Mouse (Mus musculus): ENCODE measurements around the gene Odf2. TPM values are rescaled to one million over a fixed set of nuclear protein-coding genes. Genes with fewer than 3 reads are reported as not detected.
"Not testable (repeated sequence)": the region's sequence is repeated elsewhere in the genome, so short reads cannot be mapped to it uniquely, and the experiment has no call there.

Odf2 gene
- polyA plus RNA-seq, 1 experiment from 2014 or later, result 80.5 TPM

GRCm38 (mm10) chr2:29878061-29878460 is 11.0 kb upstream of the Odf2 start:
- no peak for ATAC-seq (ENCODE audit: insufficient number of reproducible peaks, low FRiP score, low TSS enrichment, low read depth)
- Histone ChIP-seq H3K4me2 (ENCODE audit: low read depth, severe bottlenecking) (no peak overlapping the region), H3K9ac (ENCODE audit: low read length) (no peak overlapping the region), H3K4me1 (ENCODE audit: control insufficient read depth, insufficient read depth, low read length) (no peaks in the 10 kb centered on the region), H3K36me3 (ENCODE audit: control insufficient read depth, insufficient read depth, low read length) (no peaks in the 10 kb centered on the region; the same call in 1 of the 2 replicates), H3K27me3 (ENCODE audit: control insufficient read depth, insufficient read depth, low read length) (no peaks in the 10 kb centered on the region), H3K4me3 (ENCODE audit: low read depth, low read length) (no peak overlapping the region), H3K27ac (replicated peaks; ENCODE audit: low read depth, low read length) (no peak overlapping the region), H3K9me3 (ENCODE audit: control insufficient read depth, low read length) (no peaks in the 10 kb centered on the region)
- 83% methylated on average over 4 of the region's 4 CpGs for WGBS
- no peak for DNase-seq (ENCODE audit: low spot score)

GRCm38 (mm10) chr2:29879191-29879590 is 9.8 kb upstream of the Odf2 start:
- Histone ChIP-seq H3K4me2 (ENCODE audit: low read depth, severe bottlenecking) (no peak overlapping the region), H3K4me1 (ENCODE audit: control insufficient read depth, insufficient read depth, low read length) (no peaks in the 10 kb centered on the region), H3K27me3 (ENCODE audit: control insufficient read depth, insufficient read depth, low read length) (no peaks in the 10 kb centered on the region), H3K4me3 (ENCODE audit: low read depth, low read length) (no peak overlapping the region), H3K9me3 (ENCODE audit: control insufficient read depth, low read length) (no peaks in the 10 kb centered on the region), H3K36me3 (ENCODE audit: control insufficient read depth, insufficient read depth, low read length) (no peaks in the 10 kb centered on the region; the same call in 1 of the 2 replicates), H3K27ac (replicated peaks; ENCODE audit: low read depth, low read length) (no peak overlapping the region), H3K9ac (ENCODE audit: low read length) (no peak overlapping the region)
- ATAC-seq (ENCODE audit: insufficient number of reproducible peaks, low FRiP score, low TSS enrichment, low read depth) (no peak), DNase-seq (ENCODE audit: low spot score) (no peak)
- 71% methylated on average over 8 of the region's 8 CpGs for WGBS

GRCm38 (mm10) chr2:29879964-29880830 is 8.8 kb upstream of the Odf2 start:
- H3K9ac ChIP-seq (ENCODE audit: low read length), result no peak overlapping the region
- no peaks in the 10 kb centered on the region for H3K27me3 ChIP-seq (ENCODE audit: control insufficient read depth, insufficient read depth, low read length)
- H3K9me3 ChIP-seq (ENCODE audit: control insufficient read depth, low read length), result no peaks in the 10 kb centered on the region
- no peak overlapping the region for H3K4me3 ChIP-seq (ENCODE audit: low read depth, low read length)
- 65% methylated on average over 17 of the region's 17 CpGs for WGBS
- DNase-seq (ENCODE audit: low spot score) (no peak), ATAC-seq (ENCODE audit: insufficient number of reproducible peaks, low FRiP score, low TSS enrichment, low read depth) (no peak)
- no peak overlapping the region for H3K4me2 ChIP-seq (ENCODE audit: low read depth, severe bottlenecking)
- H3K36me3 ChIP-seq (ENCODE audit: control insufficient read depth, insufficient read depth, low read length), result no peaks in the 10 kb centered on the region; the same call in 1 of the 2 replicates
- no peak overlapping the region for H3K27ac ChIP-seq (replicated peaks; ENCODE audit: low read depth, low read length)
- no peaks in the 10 kb centered on the region for H3K4me1 ChIP-seq (ENCODE audit: control insufficient read depth, insufficient read depth, low read length)

- not testable (repeated sequence) for H3K4me2 ChIP-seq (ENCODE audit: low read depth, severe bottlenecking); H3K36me3 ChIP-seq (ENCODE audit: control insufficient read depth, insufficient read depth, low read length); H3K27ac ChIP-seq (replicated peaks; ENCODE audit: low read depth, low read length); H3K4me3 ChIP-seq (ENCODE audit: low read depth, low read length); H3K9ac ChIP-seq (ENCODE audit: low read length); H3K27me3 ChIP-seq (ENCODE audit: control insufficient read depth, insufficient read depth, low read length); H3K9me3 ChIP-seq (ENCODE audit: control insufficient read depth, low read length); DNase-seq (ENCODE audit: low spot score); ATAC-seq (ENCODE audit: insufficient number of reproducible peaks, low FRiP score, low TSS enrichment, low read depth)
- H3K4me1 ChIP-seq (ENCODE audit: control insufficient read depth, insufficient read depth, low read length), result peaks cover 11% of the 10 kb centered on the region
- WGBS, result 86% methylated on average over 9 of the region's 9 CpGs
These were observed 2.2 kb upstream of the Odf2 start for GRCm38 (mm10) chr2:29886659-29887292.

GRCm38 (mm10) chr2:29889991-29890833 is 1.2 kb downstream of the Odf2 start:
- Histone ChIP-seq H3K9me3 (ENCODE audit: control insufficient read depth, low read length) (no peaks in the 10 kb centered on the region), H3K36me3 (ENCODE audit: control insufficient read depth, insufficient read depth, low read length) (peaks cover 21% of the 10 kb centered on the region)
- 0% methylated on average over 57 of the region's 61 CpGs for WGBS

GRCm38 (mm10) chr2:29891773-29892172 is 2.8 kb downstream of the Odf2 start:
- Histone ChIP-seq H3K4me3 (ENCODE audit: low read depth, low read length) (no peak overlapping the region), H3K36me3 (ENCODE audit: control insufficient read depth, insufficient read depth, low read length) (peaks cover 29% of the 10 kb centered on the region), H3K4me1 (ENCODE audit: control insufficient read depth, insufficient read depth, low read length) (peaks cover 11% of the 10 kb centered on the region), H3K9me3 (ENCODE audit: control insufficient read depth, low read length) (no peaks in the 10 kb centered on the region), H3K27ac (replicated peaks; ENCODE audit: low read depth, low read length) (no peak overlapping the region), H3K9ac (ENCODE audit: low read length) (no peak overlapping the region), H3K27me3 (ENCODE audit: control insufficient read depth, insufficient read depth, low read length) (no peaks in the 10 kb centered on the region), H3K4me2 (ENCODE audit: low read depth, severe bottlenecking) (no peak overlapping the region)
- WGBS, result 93% methylated on average over 6 of the region's 6 CpGs
- no peak for ATAC-seq (ENCODE audit: insufficient number of reproducible peaks, low FRiP score, low TSS enrichment, low read depth)
- DNase-seq (ENCODE audit: low spot score), result no peak

More at GRCm38 (mm10) chr2:29889991-29890833, 1.2 kb downstream of the Odf2 start:
- Histone ChIP-seq H3K4me2 (ENCODE audit: low read depth, severe bottlenecking) (peak overlapping the region; percentile 98), H3K4me1 (ENCODE audit: control insufficient read depth, insufficient read depth, low read length) (peaks cover 11% of the 10 kb centered on the region), H3K9ac (ENCODE audit: low read length) (peak overlapping the region; percentile 81), H3K4me3 (ENCODE audit: low read depth, low read length) (peak overlapping the region; percentile 86), H3K27ac (replicated peaks; ENCODE audit: low read depth, low read length) (peak overlapping the region; percentile 74), H3K27me3 (ENCODE audit: control insufficient read depth, insufficient read depth, low read length) (no peaks in the 10 kb centered on the region)
- ATAC-seq (ENCODE audit: insufficient number of reproducible peaks, low FRiP score, low TSS enrichment, low read depth) (peak; percentile 85), DNase-seq (ENCODE audit: low spot score) (peak; percentile 83)

GRCm38 (mm10) chr2:29896071-29896470 is 7.0 kb downstream of the Odf2 start:
- no peak overlapping the region for H3K4me2 ChIP-seq (ENCODE audit: low read depth, severe bottlenecking)
- H3K4me3 ChIP-seq (ENCODE audit: low read depth, low read length), result no peak overlapping the region
- no peaks in the 10 kb centered on the region for H3K27me3 ChIP-seq (ENCODE audit: control insufficient read depth, insufficient read depth, low read length)
- no peak overlapping the region for H3K27ac ChIP-seq (replicated peaks; ENCODE audit: low read depth, low read length)
- no peaks in the 10 kb centered on the region for H3K9me3 ChIP-seq (ENCODE audit: control insufficient read depth, low read length)
- peaks cover 40% of the 10 kb centered on the region for H3K36me3 ChIP-seq (ENCODE audit: control insufficient read depth, insufficient read depth, low read length)
- ATAC-seq (ENCODE audit: insufficient number of reproducible peaks, low FRiP score, low TSS enrichment, low read depth) (no peak), DNase-seq (ENCODE audit: low spot score) (no peak)
- 100% methylated on average over 1 of the region's 1 CpGs for WGBS
- H3K9ac ChIP-seq (ENCODE audit: low read length), result no peak overlapping the region
- H3K4me1 ChIP-seq (ENCODE audit: control insufficient read depth, insufficient read depth, low read length), result 0 out of 2 replicates have a peak, but pooled peaks cover 3% of the 10 kb centered on the region

- Histone ChIP-seq H3K9ac (ENCODE audit: low read length) (no peak overlapping the region), H3K4me1 (ENCODE audit: control insufficient read depth, insufficient read depth, low read length) (no peaks in the 10 kb centered on the region), H3K4me2 (ENCODE audit: low read depth, severe bottlenecking) (no peak overlapping the region), H3K4me3 (ENCODE audit: low read depth, low read length) (no peak overlapping the region), H3K9me3 (ENCODE audit: control insufficient read depth, low read length) (no peaks in the 10 kb centered on the region), H3K36me3 (ENCODE audit: control insufficient read depth, insufficient read depth, low read length) (peaks cover 47% of the 10 kb centered on the region), H3K27me3 (ENCODE audit: control insufficient read depth, insufficient read depth, low read length) (no peaks in the 10 kb centered on the region), H3K27ac (replicated peaks; ENCODE audit: low read depth, low read length) (no peak overlapping the region)
- ATAC-seq (ENCODE audit: insufficient number of reproducible peaks, low FRiP score, low TSS enrichment, low read depth), result no peak
- WGBS, result 86% methylated on average over 2 of the region's 2 CpGs
- no peak for DNase-seq (ENCODE audit: low spot score)
These were observed 8.3 kb downstream of the Odf2 start for GRCm38 (mm10) chr2:29897366-29897765.
